Mouse (Mus musculus) Muller cell, postnatal 12 days (primary cell): Measurements from ENCODE around the gene Ctss.
"Not testable (repeated sequence)": the region's sequence is repeated elsewhere in the genome, so short reads cannot be mapped to it uniquely, and the experiment has no call there.

Experiments used
- DNase-seq: peaks from one replicate; pipeline ENCODE4 v3.0.0-alpha.2; 2015; ENCODE audit errors: inconsistent ontology term

The Ctss gene

DNA sequence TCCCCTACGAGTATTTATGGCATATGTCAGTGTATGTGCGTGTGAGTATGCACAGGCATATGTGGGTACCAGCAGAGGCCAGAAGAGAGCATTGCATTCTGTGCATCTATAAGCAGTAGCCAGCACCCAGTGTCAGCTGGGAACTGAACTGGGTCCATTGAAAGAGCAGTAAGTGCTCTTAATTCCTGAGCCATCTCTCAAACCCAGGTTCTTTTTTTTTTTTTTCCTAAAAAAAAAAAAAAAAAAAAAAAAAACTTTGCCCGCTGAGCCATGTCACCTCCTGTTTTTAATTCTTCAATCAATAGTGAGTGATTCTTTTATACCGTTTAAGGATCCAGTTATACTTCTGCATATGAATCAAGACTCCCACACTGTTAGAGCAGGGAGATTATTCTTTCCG is 6.8 kb downstream of the Ctss start:
- no peak for DNase-seq

DNA sequence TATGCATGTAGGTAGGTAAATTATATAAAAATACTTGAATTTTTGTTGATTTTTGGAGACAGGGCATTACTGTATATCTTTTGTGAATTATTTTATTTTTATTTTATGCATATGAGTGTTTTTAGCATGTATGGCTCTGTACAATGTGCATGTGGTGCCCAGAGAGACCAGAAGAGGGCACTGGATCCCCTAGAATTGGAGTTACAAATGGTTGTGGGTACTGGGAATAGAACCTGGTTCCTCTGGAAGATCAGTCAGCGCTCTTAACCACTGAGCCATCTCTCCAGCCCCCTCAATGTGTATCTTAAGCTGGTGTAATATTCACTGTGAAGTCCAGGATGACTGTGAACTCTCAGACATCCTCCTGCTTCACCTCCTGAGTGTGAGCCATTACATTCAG is 8.3 kb downstream of the Ctss start:
- DNase-seq: no peak

DNA sequence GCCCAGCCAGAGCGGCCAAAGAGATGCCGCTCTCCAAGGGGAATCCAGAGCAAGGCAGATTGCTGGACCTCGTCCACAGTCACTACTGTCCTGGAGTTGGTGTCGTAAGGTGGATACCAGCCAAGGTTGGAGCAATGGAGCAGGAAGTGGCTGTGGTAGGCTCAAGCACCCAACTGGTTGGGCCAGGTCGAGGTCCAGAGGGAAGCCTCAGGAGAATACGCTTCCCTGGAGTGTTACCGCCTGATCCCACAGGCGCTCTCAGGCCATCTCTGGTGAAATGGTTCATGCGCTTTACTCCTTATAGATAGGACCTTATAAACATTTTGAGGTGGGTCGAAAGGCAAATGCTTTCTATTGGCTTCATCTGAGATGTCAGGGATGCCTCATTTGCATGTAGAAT is 12.3 kb downstream of the Ctss start:
- DNase-seq: no peak

DNA sequence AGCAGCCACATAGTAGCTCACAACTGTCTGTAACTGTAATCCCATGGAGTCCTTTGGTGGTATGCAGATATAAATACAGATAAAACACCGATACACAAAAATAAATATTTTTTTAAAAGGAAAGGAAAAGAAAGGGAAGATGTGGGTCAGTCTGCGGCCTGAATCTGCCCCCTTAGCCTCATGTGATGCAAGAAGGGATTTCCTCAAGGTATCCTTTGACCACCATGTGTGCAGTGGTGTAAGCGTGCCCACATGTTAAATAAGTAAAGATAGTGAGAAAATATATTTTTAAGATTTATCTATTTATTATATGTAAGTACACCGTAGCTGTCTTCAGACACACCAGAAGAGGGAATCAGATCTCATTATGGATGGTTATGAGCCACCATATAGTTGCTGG is 13.3 kb downstream of the Ctss start:
- DNase-seq: no peak

DNA sequence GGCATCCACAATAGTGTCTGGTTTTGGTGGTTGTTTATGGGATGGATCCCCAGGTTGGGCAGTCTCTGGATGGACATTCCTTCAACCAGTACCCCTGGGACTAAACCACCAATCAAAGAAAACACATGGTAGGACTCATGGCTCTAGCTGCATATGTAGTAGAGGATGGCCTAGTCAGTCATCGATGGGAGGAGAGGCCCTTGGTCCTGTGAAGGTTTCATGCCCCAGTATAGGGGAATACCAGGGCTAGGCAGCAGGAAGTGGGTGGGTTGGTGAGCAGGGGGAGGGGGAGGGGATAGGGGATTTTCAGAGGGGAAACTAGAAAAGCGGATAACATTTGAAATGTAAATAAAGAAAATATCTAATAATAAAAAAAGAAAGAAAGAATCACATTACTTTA is 14.6 kb downstream of the Ctss start:
- not testable (repeated sequence) for DNase-seq

DNA sequence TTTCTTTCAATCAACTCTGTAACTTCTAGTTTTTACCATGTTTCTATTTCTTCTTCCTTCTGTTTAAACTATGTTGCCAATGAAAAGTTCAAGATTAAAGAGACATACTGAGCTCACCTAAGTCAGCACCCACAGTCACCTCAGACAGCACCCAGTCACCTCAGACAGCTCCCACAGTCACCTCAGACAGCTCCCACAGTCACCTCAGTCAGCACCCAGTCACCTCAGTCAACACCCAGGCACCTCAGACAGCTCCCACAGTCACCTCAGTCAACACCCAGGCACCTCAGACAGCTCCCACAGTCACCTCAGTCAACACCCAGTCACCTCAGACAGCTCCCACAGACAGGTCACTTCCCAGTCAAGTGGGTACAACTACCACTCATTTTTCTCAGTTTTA is 15.6 kb downstream of the Ctss start:
- DNase-seq: no peak

DNA sequence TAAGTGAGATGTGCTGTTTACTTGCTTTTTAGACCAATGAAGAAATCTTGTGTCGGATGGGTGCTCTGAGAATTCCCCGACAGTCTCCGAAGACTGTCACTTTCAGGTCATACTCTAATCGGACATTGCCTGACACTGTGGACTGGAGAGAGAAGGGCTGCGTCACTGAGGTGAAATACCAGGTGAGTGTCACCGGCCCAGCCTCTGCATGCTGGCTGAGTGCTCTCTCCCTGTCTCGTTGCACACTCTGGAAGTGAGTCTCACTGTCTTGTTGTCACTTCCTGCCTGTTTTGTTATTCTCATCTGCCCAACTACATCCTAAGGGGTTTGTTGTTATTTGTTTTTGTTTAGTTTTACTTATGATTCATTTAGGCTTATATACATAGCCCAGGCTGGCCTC is 16.4 kb downstream of the Ctss start:
- no peak for DNase-seq

DNA sequence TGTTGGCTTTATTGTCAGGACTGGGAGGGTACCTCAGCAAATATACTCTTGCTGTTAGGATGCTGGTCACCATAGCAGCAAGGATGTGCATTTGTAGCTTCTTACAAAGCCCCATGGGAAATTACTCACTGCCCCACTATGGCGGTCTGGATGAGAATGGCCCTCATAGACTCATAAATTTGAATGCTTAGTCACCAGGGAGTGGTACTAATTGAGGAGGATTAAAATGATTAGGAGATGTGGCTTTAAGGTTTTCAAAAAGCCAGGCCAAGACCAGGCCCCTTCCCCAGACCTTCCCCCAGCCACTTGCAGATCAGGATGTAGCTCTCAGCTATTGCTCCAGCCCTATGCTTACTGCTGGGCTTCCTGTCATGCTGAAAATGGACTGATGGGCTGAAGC is 23.6 kb downstream of the Ctss start:
- DNase-seq: no peak

DNA sequence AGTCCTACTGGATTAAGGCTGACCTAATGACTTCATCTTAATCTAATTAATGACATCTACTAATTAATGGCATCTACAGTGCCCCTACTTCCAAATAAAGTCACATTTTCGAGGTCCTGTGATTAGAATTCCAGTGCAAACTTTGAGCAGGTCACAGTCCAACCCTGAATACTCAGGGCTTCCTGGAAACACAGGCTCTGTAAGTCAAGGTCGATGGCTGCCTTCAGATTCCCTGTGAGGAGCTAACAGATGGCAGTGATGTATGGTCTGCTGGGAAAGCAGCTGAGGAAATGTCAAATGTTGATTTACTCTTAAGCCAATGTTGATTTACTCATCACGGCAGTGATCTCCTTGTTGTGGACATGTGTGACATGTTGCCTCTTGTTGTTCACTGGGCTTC is 27.4 kb downstream of the Ctss start:
- DNase-seq: no peak

DNA sequence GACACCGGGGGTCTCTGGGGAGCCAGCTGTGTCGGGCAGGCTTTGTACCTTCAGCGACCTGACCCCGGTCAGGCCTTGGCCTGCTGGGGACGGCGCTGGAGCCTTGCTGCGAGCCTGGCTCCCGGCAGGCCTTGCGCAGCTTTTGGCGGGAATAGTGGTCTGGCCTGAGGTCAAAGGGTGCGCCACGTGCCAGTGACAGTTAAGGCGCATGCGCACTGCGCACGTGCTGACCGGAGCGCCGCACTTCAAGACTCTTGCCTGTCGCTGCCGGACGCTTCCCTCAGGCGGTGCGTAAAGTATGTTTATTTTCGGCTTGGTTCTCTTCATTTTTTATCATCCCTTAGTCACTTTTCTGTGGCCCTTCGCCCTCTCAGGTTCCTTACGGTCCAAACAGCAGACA is 32.9 kb downstream of the Ctss start, which contains the start of gene Hormad1:
Hormad1 (plus strand) TSS at position 241 of the 400 bp plus-strand sequence.
- no peak for DNase-seq

DNA sequence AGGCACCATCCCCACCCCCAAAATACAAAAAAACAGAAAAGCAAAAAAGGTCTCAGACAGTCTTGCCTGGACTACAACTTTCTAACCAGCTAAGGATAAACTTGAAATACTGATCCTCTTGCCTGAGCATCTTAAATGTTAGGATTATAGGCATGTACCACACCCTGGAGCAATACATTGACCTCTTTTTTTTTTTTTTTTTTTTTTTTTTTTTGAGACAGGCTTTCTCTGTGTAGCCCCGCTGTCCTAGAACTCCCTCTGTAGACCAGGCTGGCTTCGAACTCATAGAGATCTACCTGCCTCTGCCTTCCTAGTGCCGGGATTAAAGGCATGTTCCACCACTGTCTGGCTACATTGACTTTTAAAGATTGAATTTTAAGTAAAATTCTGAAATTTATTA is 34.2 kb downstream of the Ctss start:
- no peak for DNase-seq

DNA sequence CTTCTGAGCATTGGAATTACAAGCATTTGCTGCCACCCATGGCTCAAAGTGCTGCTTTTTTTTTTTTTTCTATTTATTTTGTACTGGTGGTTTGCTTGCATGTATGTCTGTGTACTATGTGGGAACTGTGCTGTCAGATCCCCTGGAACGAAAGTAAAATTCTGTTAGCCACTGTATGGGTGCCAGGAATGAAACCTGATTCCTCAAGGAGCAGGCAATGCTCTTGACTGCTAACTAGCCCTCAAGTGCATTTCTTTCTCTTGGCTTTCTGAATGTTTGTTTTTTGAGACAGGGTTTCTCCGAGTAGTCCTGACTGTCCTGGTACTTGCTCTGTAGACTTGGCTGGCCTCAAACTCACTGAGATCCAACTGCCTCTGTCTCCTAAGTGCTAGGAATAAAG is 35.2 kb downstream of the Ctss start:
- no peak for DNase-seq

DNA sequence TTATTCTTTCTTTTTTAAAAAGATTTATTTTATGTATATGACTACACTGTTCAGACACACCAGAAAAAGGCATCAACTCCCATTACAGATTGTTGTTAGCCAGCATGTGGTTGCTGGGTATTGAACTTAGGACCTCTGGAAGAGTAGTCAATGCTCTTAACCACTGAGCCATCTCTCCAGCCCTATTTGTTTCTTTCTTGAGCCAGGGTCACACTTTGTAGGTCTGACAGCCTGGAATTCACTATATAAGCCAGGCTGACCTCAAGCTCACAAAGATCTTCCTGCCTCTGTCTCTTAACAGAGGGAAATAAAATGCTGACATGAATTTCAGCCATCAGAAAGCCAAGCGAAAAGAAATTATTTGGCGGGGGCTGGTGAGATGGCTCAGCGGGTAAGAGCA is 43.0 kb downstream of the Ctss start:
- DNase-seq: no peak

DNA sequence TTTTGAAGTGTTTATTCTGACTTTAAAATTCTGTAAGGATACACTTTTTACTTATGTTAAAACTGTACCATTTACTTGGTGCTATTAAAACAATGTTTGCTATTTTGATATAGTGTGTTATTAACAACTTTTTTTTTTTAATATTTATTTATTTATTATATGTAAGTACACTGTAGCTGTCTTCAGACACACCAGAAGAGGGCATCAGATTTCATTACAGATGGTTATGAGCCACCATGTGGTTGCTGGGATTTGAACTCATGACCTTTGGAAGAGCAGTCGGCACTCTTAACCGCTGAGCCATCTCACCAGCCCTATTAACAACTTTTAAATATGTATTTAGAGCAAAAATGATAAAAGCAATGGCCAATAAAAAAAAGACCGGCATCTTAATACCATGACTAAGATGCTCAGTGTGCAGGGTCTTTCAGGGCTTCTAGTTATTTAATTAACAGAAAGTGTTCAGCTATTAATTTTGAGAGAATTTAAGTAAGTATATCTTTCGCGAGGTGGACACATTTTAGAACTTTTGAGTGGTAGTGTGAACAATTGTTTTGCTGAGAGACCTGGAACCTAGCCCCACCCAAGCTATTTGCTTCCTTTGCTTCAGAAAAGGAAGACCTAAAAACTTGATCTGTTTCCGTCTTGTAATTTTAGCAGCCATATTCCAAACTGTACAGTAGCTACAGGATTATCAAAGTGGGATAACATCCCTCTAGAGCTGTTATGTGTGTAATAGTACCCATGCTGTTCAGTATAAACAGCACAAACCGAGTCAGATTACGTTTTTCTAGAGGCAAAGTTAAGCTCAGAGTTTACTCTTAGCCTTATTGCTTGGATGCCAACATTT is 61.4 kb downstream of the Ctss start:
- no peak for DNase-seq

DNA sequence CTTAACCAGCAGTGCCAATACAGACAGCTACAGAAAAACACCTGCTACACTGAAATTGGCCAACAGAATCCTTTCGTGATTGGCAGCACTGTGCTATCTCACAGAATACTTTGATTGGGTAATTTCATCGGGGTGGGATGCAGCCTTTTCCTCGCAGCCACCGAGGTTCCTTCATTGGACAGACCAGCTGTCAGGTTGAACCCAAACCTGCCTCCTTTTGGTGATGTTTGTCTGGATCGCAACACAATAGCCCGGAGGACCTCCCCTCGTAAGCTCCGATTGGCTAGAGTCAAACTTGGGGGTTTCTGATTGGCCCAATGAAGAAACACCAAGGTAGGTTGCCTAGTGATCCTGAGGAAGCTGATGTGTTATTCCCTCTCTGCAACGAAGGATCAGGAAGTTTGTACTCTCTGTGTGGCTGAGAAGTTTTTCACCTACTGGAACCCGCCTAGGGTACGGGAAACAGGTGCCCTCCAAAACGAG is 62.1 kb downstream of the Ctss start, which contains the start of gene Golph3l:
Golph3l (plus strand) TSS at position 331 of the 483 bp plus-strand sequence.
- peak; percentile 98 for DNase-seq

DNA sequence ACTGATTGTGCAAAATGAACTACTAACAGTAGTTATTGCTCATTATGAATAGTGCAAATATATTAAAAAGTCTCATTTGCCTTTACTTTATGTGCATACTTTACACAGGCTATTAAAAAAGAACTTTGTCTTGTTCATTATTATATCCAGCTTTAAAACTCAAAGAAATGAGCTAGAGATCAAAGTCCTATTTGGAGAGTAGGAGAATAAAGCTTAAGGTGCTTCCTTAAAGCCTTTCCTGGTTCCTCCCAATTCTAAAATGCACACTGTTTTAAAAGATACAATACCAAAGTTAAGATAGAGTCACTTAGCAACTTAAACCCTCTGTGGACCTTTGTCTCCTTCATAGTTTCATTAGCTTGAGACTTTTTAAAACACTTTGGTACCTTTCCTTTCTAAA is 72.1 kb downstream of the Ctss start:
- DNase-seq: no peak

DNA sequence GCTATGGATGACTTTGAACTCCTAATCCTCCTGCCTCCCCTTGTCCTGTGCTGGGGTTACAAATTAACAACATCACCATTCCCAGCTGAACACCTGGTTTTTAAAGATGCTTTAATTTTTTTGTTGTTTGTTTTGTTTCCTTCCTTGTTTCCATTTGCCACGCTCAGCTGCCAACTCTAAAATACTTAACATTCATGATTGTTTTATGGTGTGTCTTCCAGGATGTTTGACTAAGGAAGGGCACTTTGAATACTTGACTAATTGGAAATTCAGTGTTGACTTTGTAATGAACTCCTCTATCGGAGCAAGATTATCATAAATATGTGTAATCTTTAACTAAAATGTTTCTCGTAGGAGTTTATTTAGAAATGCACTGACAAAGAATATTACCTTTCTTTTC is 74.7 kb downstream of the Ctss start:
- DNase-seq: no peak
